Mouse (Mus musculus) megakaryocyte, embryonic 14.5 days (primary cell): ENCODE data around the gene Kif5a.

ENCODE experiments used
- FLI1 ChIP-seq: IDR thresholded peaks from 2 replicates; pipeline ENCODE4 v1.6.1; 2012; ENCODE audit warnings: low read length, inconsistent platforms, mixed read lengths
- GATA1 ChIP-seq: IDR thresholded peaks from 3 replicates; pipeline ENCODE4 v1.6.1; 2012; ENCODE audit warnings: mixed read lengths, low read length, inconsistent platforms, borderline replicate concordance

DNA sequence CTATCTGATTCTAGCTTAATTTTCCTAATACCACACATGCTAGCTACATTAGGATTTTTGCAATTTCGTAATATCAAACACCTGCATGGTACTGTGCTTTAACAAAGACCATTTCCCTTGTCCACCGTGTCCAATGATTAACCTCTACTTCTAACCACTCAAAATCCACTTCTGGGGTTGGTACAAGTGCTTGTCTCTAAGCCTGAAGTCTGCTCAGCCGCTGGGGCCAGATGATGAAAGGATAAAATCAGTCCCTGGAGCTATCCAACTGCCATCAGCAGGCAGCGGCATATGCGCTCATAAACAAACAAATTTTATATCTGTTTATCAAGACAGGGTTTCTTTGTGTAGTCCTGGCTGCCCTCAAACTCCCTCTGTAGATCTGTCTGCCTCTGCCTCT lies 58.6 kb downstream of the Kif5a start:
- no peak for TF ChIP-seq GATA1
- TF ChIP-seq FLI1 = no peak
